Mouse (Mus musculus) midbrain, embryonic 12.5 days (tissue): ENCODE measurements around the gene Fscn2. TPM values are rescaled to one million over a fixed set of nuclear protein-coding genes. Genes with fewer than 3 reads are reported as not detected.

Experiments used
- ATAC-seq: fragments of 200-750 bp; cut with Nextera tagmentation; 2 replicates; pipeline ENCODE4 v1.8.0; 2017; ENCODE audit warnings: low read depth, moderate TSS enrichment, moderate library complexity; ENCODE audit not compliant: low FRiP score
- H3K27ac ChIP-seq: fragments of 300-500 bp; sonication (generic); replicated peaks from 2 replicates; pipeline ENCODE4 v1.5.1; 2016; ENCODE audit warnings: mild to moderate bottlenecking
- H3K27me3 ChIP-seq: fragments of 300-500 bp; sonication (generic); 2 replicates; pipeline ENCODE4 v1.6.1; 2016; ENCODE audit warnings: mild to moderate bottlenecking
- H3K36me3 ChIP-seq: fragments of 300-500 bp; sonication (generic); 2 replicates; pipeline ENCODE4 v1.6.1; 2016
- H3K4me1 ChIP-seq: fragments of 300-500 bp; sonication (generic); 2 replicates; pipeline ENCODE4 v1.6.1; 2016
- H3K4me2 ChIP-seq: fragments of 300-500 bp; sonication (generic); replicated peaks from 2 replicates; pipeline ENCODE4 v1.6.1; 2016; ENCODE audit warnings: mild to moderate bottlenecking, moderate library complexity
- H3K4me3 ChIP-seq: fragments of 300-500 bp; sonication (generic); 2 replicates; pipeline ENCODE4 v1.5.1; 2016; ENCODE audit warnings: mild to moderate bottlenecking
- H3K9ac ChIP-seq: fragments of 300-500 bp; sonication (generic); replicated peaks from 2 replicates; pipeline ENCODE4 v1.6.1; 2016; ENCODE audit warnings: mild to moderate bottlenecking, moderate library complexity
- H3K9me3 ChIP-seq: fragments of 300-500 bp; sonication (generic); 2 replicates; pipeline ENCODE4 v1.6.1; 2016; ENCODE audit warnings: mild to moderate bottlenecking
- WGBS: fragments of 180-500 bp; shearing (Covaris S2); methylation state at CpG from one replicate; pipeline ENCODE4 v1.1.7; 2016; 5-methylcytosine and 5-hydroxymethylcytosine counted together
- polyA plus RNA-seq: library from polyadenylated mRNA; unstranded; fragments of >200 nt; fragmentation: Nextera tagmentation; extraction: Ambion mirVana; gene quantifications from 2 replicates; pipeline ENCODE4 v1.2.1, GENCODE M21; 2016

Gene Fscn2
- polyA plus RNA-seq, 1 experiment from 2014 or later, result 1.4 TPM

DNA sequence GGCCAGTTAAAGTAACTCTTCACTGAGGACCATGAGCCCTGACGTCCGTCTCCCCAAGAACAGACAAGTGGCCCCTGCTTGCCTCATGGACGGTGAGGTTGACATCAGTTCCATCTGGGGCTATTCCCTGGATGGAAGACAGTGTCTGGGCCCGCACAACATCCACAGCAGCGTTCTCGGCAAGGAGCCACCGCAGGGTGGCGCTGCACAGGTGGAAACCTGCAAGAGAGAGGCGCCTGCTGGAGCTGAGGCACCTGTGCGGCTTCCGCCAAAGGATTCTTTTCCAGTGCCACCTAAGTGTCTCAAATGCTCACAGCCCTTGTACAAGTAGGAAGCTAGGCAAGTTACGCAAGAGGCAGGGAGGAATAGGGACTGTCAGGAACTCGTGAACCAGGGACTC lies 11.7 kb downstream of the Fscn2 start:
- WGBS, result 62% methylated on average over 13 of the region's 13 CpGs
- H3K4me2 ChIP-seq, result no peak overlapping the region

DNA sequence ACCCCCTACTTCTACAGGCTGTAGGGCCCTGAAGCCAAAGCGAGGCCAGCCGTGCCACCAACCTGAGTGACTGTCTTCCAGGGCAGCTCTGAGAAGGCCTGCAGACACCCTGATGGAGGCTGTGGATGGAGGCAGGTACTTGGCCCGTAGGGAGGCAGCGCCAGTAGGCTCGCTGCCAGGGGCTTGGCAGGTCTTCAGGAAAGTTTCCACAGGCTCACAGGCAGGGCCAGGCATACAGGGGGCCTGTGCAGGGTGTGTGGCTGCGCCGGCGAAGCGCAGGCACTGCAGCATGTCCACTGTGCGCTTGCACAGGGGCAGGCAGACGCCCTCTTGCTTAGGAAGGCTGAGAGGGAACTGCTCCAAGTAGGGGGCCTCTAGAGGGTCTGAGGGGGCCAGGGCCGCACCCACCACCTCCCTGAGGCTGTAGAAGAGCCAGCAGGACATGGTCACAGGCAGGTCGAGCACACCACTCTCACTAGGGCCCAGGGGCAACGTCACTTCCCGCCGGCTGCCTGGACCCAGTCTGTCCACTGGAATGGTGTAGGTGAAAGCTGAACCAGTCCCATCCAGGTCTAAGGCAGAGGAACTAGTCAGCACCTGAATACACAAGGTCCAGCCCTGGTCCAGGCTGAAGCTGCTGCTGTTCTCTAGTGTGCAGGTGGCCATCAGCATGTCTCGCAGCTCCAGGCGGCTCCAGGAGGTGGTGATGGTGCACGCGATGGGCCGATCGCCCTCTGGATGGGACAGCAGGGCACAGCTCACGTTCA lies 12.7 kb downstream of the Fscn2 start:
- 94% methylated on average over 23 of the region's 23 CpGs for WGBS
- H3K36me3 ChIP-seq, result peaks cover 78% of the 10 kb centered on the region
- no peak for ATAC-seq
- no peak overlapping the region for H3K27ac ChIP-seq
- no peaks in the 10 kb centered on the region for H3K9me3 ChIP-seq
- H3K27me3 ChIP-seq, result no peaks in the 10 kb centered on the region
- peaks cover 24% of the 10 kb centered on the region for H3K4me1 ChIP-seq
- no peak overlapping the region for H3K4me2 ChIP-seq
- H3K9ac ChIP-seq, result no peak overlapping the region
- no peak overlapping the region for H3K4me3 ChIP-seq

More for the DNA sequence above, 11.7 kb downstream of the Fscn2 start:
- H3K36me3 ChIP-seq, result peaks cover 81% of the 10 kb centered on the region
- no peak overlapping the region for H3K9ac ChIP-seq
- H3K9me3 ChIP-seq, result no peaks in the 10 kb centered on the region
- peaks cover 19% of the 10 kb centered on the region for H3K4me1 ChIP-seq
- no peaks in the 10 kb centered on the region for H3K27me3 ChIP-seq
- ATAC-seq, result no peak
- H3K27ac ChIP-seq, result no peak overlapping the region
- H3K4me3 ChIP-seq, result no peak overlapping the region

DNA sequence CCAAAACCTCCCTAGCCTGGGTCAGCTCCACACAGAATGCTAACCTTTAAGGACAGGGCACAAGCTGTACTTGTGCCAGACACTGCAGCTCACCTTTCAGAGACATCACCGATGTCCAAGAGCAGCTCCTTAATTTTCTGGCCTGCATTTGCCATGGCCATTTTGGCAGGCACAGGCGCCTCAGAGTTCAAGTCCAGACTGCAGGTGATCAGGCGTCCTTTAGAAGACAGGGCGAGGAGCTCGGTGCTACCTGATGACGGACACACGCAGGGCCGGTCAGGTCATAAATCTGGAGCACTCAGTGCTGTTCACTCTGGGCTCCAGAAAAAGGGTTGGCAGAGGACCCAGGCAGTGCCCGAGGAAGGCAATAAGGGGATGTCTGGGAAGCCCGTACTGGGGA lies 14.0 kb downstream of the Fscn2 start:
- WGBS, result 95% methylated on average over 10 of the region's 10 CpGs
- Histone ChIP-seq H3K4me1 (peaks cover 25% of the 10 kb centered on the region), H3K36me3 (peaks cover 71% of the 10 kb centered on the region), H3K9me3 (no peaks in the 10 kb centered on the region), H3K4me2 (no peak overlapping the region), H3K4me3 (no peak overlapping the region), H3K27ac (no peak overlapping the region), H3K9ac (no peak overlapping the region), H3K27me3 (no peaks in the 10 kb centered on the region)
- ATAC-seq, result no peak

DNA sequence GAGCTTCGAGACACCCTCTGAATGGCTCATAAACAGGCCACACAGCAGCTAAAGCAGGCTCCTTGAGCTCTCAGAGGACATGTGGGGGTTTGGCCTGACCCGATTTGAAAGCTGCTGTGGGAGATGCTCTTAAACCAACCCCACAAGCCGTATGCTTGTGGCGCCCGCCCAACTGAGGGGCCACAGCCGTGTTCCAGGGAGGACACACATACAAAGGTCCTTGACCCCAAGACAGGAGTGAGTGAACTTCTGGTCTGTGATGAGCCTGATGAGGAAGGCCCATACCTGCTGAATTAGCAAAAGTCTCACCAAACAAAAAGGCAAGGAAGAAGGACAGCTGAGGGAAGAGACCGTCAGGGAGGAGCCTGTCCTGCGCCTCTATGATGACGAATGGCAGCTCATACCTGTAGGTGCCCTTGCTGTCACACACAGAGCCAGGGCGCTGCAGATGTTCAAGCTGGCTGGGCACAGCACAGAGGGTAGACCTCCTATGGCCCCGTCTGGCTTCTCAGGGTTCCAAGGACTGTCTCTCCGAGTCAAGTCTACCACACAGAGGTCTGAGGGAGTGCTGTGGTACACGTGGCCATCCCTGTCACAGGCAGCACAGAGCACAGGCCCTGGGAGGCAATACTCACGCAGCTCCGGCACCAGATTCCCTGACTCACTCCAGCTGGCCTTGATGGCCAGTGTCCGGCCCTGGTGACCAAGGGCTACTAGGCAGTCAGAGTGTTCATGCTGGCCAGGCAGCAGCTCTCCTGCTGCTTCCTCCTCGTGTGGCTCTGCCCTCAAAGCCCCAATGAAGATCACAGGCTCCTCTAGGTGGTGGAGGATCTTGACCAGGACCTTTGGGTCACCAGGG lies 15.2 kb downstream of the Fscn2 start:
- peaks cover 73% of the 10 kb centered on the region for H3K36me3 ChIP-seq
- ATAC-seq, result no peak

DNA sequence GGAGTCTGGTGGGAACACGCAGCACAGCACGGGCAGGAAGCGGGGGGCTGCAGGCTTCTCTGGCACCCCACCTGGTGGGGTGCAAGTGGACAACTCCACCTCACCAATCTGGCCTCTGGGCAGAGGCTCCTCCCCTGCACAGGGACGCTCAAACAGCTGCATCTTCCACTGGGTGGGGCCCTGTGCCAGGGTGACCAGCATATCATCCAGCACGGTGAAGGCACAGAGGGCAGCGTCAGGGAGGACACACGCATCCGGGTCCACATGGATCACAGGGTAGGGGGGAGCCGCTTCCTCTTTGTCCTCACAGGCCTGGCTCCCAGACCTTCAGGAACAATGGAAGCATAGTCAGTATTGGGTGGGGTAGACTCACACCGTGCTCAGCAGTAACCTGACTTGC lies 16.0 kb downstream of the Fscn2 start:
- Histone ChIP-seq H3K27me3 (no peaks in the 10 kb centered on the region), H3K9me3 (no peaks in the 10 kb centered on the region), H3K4me2 (peak overlapping the region; percentile 98), H3K4me3 (peak overlapping the region; percentile 74), H3K27ac (no peak overlapping the region), H3K4me1 (peaks cover 25% of the 10 kb centered on the region), H3K36me3 (peaks cover 73% of the 10 kb centered on the region), H3K9ac (peak overlapping the region; percentile 84; the same call in 1 of the 2 replicates)
- no peak for ATAC-seq
- 82% methylated on average over 10 of the region's 10 CpGs for WGBS

More for the DNA sequence above, 15.2 kb downstream of the Fscn2 start:
- peak overlapping the region; percentile 98; the same call in 1 of the 2 replicates for H3K4me2 ChIP-seq
- H3K9me3 ChIP-seq, result no peaks in the 10 kb centered on the region
- H3K4me3 ChIP-seq, result no peak overlapping the region
- H3K27ac ChIP-seq, result no peak overlapping the region
- H3K27me3 ChIP-seq, result no peaks in the 10 kb centered on the region
- H3K9ac ChIP-seq, result no peak overlapping the region
- WGBS, result 89% methylated on average over 17 of the region's 17 CpGs
- H3K4me1 ChIP-seq, result peaks cover 25% of the 10 kb centered on the region

DNA sequence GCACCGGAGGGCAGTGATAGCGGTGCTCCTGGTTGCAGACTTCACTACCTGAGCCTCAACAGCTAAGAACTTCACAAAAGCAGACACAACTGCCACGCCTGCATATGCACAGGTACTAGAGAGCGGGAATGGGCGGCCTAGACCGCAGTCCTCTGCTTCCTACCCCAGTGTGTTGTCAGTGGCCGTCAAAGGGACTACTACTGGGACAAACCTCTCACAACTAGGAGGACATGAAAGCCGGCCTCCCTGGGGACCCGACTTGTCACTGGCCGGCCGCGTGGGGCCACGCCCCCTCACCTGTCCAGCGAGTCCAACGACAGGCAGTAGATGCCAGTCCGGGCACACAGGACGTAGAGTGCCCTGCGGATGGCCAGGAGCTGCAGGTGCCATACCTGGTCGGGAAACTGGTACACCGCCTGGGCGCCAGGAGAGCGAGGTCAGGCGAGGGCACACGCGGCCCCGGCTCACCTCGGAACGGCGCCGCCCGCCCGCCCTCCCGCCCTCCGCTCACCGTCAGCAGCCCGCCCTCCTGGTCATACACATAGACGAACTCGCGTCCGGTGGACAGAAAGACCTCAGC lies 16.8 kb downstream of the Fscn2 start:
- Histone ChIP-seq H3K4me1 (peaks cover 25% of the 10 kb centered on the region), H3K9ac (peak overlapping the region; percentile 84), H3K27me3 (no peaks in the 10 kb centered on the region), H3K27ac (peak overlapping the region; percentile 72), H3K4me2 (peak overlapping the region; percentile 98), H3K36me3 (peaks cover 73% of the 10 kb centered on the region), H3K4me3 (peak overlapping the region; percentile 74), H3K9me3 (no peaks in the 10 kb centered on the region)
- peak; percentile 61 for ATAC-seq
- WGBS, result 2% methylated on average over 40 of the region's 40 CpGs

DNA sequence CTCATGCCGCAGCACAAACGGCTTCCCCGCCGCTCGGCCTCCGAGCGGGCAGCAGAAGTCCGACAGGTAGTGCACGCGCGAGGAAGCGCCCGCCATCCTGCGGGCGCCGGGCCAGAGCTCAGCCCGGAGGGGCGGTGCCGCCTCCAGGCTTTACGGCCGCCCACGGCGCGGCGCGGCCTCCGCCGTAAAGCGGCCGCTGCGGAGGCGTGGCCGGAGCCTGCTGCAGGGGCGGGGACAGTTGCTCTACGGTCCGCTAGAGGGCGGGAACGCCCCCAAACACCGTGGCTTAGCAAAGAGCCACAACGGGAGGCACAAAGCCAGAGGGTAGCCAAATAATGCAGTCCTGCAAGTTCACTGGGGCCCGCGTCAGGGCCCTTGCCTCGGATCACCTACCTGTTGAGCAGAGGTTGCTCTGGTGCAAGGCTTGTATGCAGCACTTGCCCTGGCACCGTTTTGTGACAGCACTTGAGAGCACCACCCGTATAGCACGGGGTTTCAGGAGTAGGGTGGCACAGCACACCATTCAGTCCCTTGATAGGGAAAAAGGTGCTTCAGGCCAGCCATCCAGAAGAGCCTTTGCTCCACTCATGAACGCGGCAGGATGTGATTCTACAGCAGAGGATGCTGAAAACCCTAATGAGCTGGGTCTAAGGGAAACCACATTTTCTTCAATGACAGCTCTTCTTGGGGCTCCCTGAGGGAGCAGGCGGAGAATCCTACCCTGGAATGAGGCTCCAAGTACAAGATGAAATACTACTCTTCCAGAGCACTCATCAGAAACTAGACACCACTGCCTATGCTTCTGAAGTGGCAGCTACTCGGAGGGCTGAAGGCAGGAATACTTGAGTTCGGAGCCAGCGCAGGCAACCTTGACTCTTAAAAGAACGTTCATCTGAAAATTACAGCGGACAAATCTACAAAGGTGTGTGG lies 17.5 kb downstream of the Fscn2 start, which contains the start of gene Faap100:
Faap100 (minus strand) TSS at position 154 of the 930 bp plus-strand sequence.
- H3K4me3 ChIP-seq, result peak within 1 kb of the TSS; percentile 74
- WGBS, result 9% methylated on average over 54 of the region's 54 CpGs
- peak within 1 kb of the TSS; percentile 84 for H3K9ac ChIP-seq
- peaks cover 72% of the 10 kb centered on the region for H3K36me3 ChIP-seq
- peak within 1 kb of the TSS; percentile 72 for H3K27ac ChIP-seq
- H3K27me3 ChIP-seq, result no peaks in the 10 kb centered on the region
- ATAC-seq, result peak; percentile 90
- H3K4me2 ChIP-seq, result peak within 1 kb of the TSS; percentile 98
- peaks cover 25% of the 10 kb centered on the region for H3K4me1 ChIP-seq
- H3K9me3 ChIP-seq, result no peaks in the 10 kb centered on the region

DNA sequence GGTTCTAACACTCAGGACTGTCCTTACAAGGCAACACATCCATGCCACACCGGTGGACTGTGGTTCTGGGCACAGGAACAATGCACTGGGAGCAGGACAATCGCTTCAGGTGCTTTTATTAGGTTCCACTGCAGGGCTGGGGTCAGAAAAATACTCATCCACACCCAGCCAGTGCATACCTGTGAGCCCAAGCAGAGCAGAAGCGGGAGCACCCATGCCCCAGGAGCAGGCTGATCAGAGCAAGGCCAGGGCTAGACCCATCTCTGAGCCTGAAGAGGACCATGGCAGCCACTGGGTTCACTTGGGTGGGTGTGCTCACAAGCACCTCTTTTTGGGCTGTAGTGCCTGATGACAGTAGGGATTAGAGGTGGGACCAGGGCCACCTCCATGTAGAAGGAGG lies 18.9 kb downstream of the Fscn2 start:
- Histone ChIP-seq H3K4me2 (no peak overlapping the region), H3K4me1 (peaks cover 25% of the 10 kb centered on the region), H3K27me3 (no peaks in the 10 kb centered on the region), H3K9ac (no peak overlapping the region), H3K4me3 (no peak overlapping the region), H3K27ac (no peak overlapping the region), H3K9me3 (no peaks in the 10 kb centered on the region), H3K36me3 (peaks cover 72% of the 10 kb centered on the region)
- 83% methylated on average over 3 of the region's 3 CpGs for WGBS
- ATAC-seq, result no peak

DNA sequence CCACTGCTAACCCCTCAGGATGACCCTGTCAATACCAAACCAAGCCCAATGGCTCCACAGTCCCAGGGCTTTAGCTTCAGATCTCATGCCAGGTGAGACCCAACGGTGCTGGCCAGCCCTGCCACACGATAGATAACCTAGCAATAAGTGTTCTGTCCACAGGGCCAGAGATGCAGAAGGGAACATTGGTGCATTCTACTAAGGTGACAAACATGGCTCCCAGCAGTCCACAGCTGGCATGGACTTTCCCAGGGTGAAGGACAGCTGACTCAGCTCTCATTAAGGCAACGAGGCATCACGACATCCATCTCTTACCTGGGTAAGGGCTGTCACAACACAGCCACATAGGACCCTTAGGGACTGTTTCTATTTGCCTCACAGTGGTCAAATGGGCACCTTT lies 19.8 kb downstream of the Fscn2 start:
- no peak overlapping the region for H3K27ac ChIP-seq
- H3K4me3 ChIP-seq, result no peak overlapping the region
- no peaks in the 10 kb centered on the region for H3K27me3 ChIP-seq
- 97% methylated on average over 4 of the region's 4 CpGs for WGBS
- no peaks in the 10 kb centered on the region for H3K9me3 ChIP-seq
- no peak overlapping the region for H3K4me2 ChIP-seq
- H3K36me3 ChIP-seq, result peaks cover 70% of the 10 kb centered on the region
- no peak for ATAC-seq
- peaks cover 25% of the 10 kb centered on the region for H3K4me1 ChIP-seq
- no peak overlapping the region for H3K9ac ChIP-seq

DNA sequence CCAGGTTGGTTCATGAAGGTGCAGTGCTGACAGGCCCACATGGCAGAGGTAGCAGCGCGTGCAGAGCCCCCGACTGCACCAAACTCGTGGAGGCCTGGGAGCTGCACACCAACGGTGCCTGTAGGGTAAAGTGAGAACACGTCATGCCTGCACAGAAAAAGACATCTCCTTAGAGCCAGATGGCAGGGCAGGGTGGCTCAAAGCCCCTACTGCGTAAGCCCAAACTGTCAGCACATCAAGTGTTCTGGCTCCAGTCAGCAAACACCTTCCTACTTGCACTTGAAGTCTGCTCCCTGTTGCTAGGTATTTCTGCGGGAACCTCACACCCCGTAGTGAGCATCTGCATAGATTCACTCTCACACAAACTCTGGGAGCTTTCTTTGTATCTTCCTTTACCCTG lies 21.2 kb downstream of the Fscn2 start:
- Histone ChIP-seq H3K27ac (no peak overlapping the region), H3K9me3 (no peaks in the 10 kb centered on the region), H3K9ac (no peak overlapping the region), H3K4me2 (no peak overlapping the region), H3K36me3 (peaks cover 71% of the 10 kb centered on the region), H3K4me3 (no peak overlapping the region), H3K27me3 (no peaks in the 10 kb centered on the region), H3K4me1 (peaks cover 16% of the 10 kb centered on the region)
- no peak for ATAC-seq
- 98% methylated on average over 9 of the region's 9 CpGs for WGBS

DNA sequence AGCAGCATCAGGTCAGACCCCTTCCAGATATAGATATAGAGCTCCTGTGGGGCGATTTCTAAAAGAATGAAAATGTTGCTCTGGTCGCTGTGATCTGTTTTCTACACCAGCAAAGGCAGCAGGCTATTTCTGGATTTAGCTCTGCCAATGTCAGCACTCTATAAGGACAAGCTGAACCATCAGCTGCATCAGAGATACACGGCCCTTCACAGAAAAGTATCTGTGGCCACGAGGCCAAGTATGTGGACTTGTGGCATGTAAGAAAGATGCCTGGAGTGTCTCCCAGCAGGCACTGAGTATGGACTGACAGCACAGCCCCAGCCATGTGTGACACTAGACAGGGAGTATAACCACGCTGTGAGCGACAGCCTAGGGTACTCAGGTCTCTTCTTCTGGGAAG lies 25.3 kb downstream of the Fscn2 start:
- Histone ChIP-seq H3K36me3 (peaks cover 74% of the 10 kb centered on the region), H3K9me3 (no peaks in the 10 kb centered on the region), H3K4me3 (no peak overlapping the region), H3K9ac (no peak overlapping the region), H3K27me3 (no peaks in the 10 kb centered on the region), H3K4me1 (no peaks in the 10 kb centered on the region), H3K27ac (no peak overlapping the region), H3K4me2 (no peak overlapping the region)
- no peak for ATAC-seq
- 93% methylated on average over 6 of the region's 6 CpGs for WGBS
